In the genomic region with DNA sequence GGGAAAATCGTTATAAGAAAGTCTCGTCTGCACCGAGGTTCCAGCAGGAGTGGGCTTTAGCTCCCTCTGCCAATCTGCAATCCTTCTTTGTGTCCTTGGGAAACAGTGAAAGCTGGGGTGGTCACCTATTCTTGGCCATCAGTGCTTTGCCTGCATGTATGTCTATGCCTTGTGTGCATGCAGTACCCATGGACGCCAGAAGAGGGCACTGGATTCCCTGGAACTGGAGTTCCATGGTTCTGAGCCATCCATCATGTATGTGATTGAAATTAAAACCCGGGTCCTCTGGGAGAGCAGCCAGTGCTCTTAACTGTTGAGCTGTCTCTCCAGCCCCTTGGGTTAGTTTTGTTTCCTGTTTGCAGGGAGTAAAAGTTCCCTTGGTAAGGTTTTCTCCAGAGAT, we compare ENCODE assay signal across 10 mouse cellular contexts.
DNase-seq lines count a peak whose midpoint lies in the region; ATAC-seq and TF ChIP-seq lines count a peak whose summit lies in the region.
"Had no signal": no experiment of that assay in that cellular context is flagged by ENCODE, and none has a peak within 500 bp of the region (broad histone marks: within the 10 kb centered on the region; RNA-seq: fewer than 3 reads in every experiment).

No protein-coding gene starts in this region.

- no peak overlapping the region for H3K4me3 ChIP-seq in kidney, embryonic 15.5 days (replicated peaks)
- H3K4me3 ChIP-seq in G1E (ENCODE audit: low read depth, low read length), result no peak overlapping the region
- H3K4me3 ChIP-seq in limb, embryonic 11.5 days (ENCODE audit: low read depth, low read length), result no peak overlapping the region
- H3K4me3 ChIP-seq: lung, embryonic 15.5 days had no signal

- no peaks in the 10 kb centered on the region for H3K27me3 ChIP-seq in kidney, embryonic 15.5 days
- no peaks in the 10 kb centered on the region for H3K27me3 ChIP-seq in G1E (ENCODE audit: insufficient read depth, low read length)
- no peaks in the 10 kb centered on the region for H3K27me3 ChIP-seq in limb, embryonic 11.5 days (ENCODE audit: control insufficient read depth, insufficient read depth, low read length)
- H3K27me3 ChIP-seq: lung, embryonic 15.5 days had no signal

- no peak overlapping the region for H3K4me2 ChIP-seq in kidney, embryonic 15.5 days
- H3K4me2 ChIP-seq in limb, embryonic 11.5 days (ENCODE audit: low read depth, severe bottlenecking), result no peak overlapping the region
- H3K4me2 ChIP-seq: lung, embryonic 15.5 days had no signal

- 73% methylated on average over 5 of the region's 5 CpGs for WGBS in kidney, embryonic 15.5 days
- 70% methylated on average over 5 of the region's 5 CpGs for WGBS in limb, embryonic 11.5 days

- H3K27ac ChIP-seq in kidney, embryonic 15.5 days, result no peak overlapping the region
- H3K27ac ChIP-seq in limb, embryonic 11.5 days (replicated peaks; ENCODE audit: low read depth, low read length), result no peak overlapping the region
- H3K27ac ChIP-seq: lung, embryonic 15.5 days had no signal

- H3K4me1 ChIP-seq in kidney, embryonic 15.5 days, result peaks cover 10% of the 10 kb centered on the region; the same call in 1 of the 2 replicates
- no peaks in the 10 kb centered on the region for H3K4me1 ChIP-seq in G1E (ENCODE audit: insufficient read depth, low read depth, low read length)
- no peaks in the 10 kb centered on the region for H3K4me1 ChIP-seq in limb, embryonic 11.5 days (ENCODE audit: control insufficient read depth, insufficient read depth, low read length)

- peak; percentile 10 to 40 for DNase-seq in kidney, postnatal 25 days
- DNase-seq in B cell, adult 2 months, result peak; percentile 1 to 4
- DNase-seq in G1E (ENCODE audit: low spot score), result no peak
- peak; percentile 63 for DNase-seq in limb, embryonic 11.5 days (ENCODE audit: low spot score)
- no peak for DNase-seq in ovary, adult 18-20 months (ENCODE audit: low spot score)
- DNase-seq in gastrocnemius, postnatal 25 days, result no peak
- DNase-seq: cerebellum, adult 18-20 months had no signal

- H3K36me3 ChIP-seq in kidney, embryonic 15.5 days, result no peaks in the 10 kb centered on the region
- H3K36me3 ChIP-seq in G1E (replicated peaks), result no peaks in the 10 kb centered on the region
- no peaks in the 10 kb centered on the region for H3K36me3 ChIP-seq in limb, embryonic 11.5 days (ENCODE audit: control insufficient read depth, insufficient read depth, low read length)
- H3K36me3 ChIP-seq: lung, embryonic 15.5 days had no signal

- H3K9ac ChIP-seq in kidney, embryonic 15.5 days, result no peak overlapping the region
- no peak overlapping the region for H3K9ac ChIP-seq in limb, embryonic 11.5 days (ENCODE audit: low read length)
- H3K9ac ChIP-seq: lung, embryonic 15.5 days had no signal

- no peak for ATAC-seq in kidney, embryonic 15.5 days (replicated peaks; ENCODE audit: low FRiP score)
- ATAC-seq in G1E (ENCODE audit: extremely low read depth, insufficient number of reproducible peaks, low FRiP score, poor library complexity, severe bottlenecking), result no peak
- ATAC-seq in limb, embryonic 11.5 days (ENCODE audit: insufficient number of reproducible peaks, low FRiP score, low TSS enrichment, low read depth), result no peak
- ATAC-seq in erythroblast, adult 5-6 weeks (replicated peaks; ENCODE audit: low FRiP score, poor library complexity, severe bottlenecking), result no peak

- H3K9me3 ChIP-seq in kidney, embryonic 15.5 days (replicated peaks), result 0 out of 2 replicates have a peak, but pooled peaks cover 2% of the 10 kb centered on the region
- no peaks in the 10 kb centered on the region for H3K9me3 ChIP-seq in G1E (replicated peaks)
- H3K9me3 ChIP-seq in limb, embryonic 11.5 days (ENCODE audit: control insufficient read depth, low read length), result no peaks in the 10 kb centered on the region
- H3K9me3 ChIP-seq: lung, embryonic 15.5 days had no signal

- peak; percentile 47 for TF ChIP-seq CTCF in G1E (IDR thresholded peaks at IDR 0.05; ENCODE audit: low read depth, low read length)

Comparison
In these comparisons a context has a peak if more than half of its experiments do, and no peak if none do; other contexts are left out.
1. DNase-seq: peak in kidney, postnatal 25 days (2 of 2), B cell, adult 2 months (2 of 2) and limb, embryonic 11.5 days (single experiment); none in G1E (single experiment), ovary, adult 18-20 months (single experiment) and gastrocnemius, postnatal 25 days (single experiment).